Mouse (Mus musculus) adrenal gland, postnatal 10 days (tissue): ENCODE measurements at regions not wholly inside any gene's neighbourhood (a gene's known extent, or its start where the extent isn't known, plus 50 kb on each side); places are given as distances from the start of the nearest gene placed in this dataset.
A peak's percentile ranks its signal among the peaks of the same experiment; 100 is the strongest.

Experiments
- DNase-seq: peaks from one replicate; pipeline ENCODE4 v3.0.0; 2021; ENCODE audit warnings: mixed read lengths

- DNase-seq, result no peak
These were observed 313.0 kb downstream of the Bmper start for GRCm38 (mm10) chr9:23535872-23536271.

GRCm38 (mm10) chr9:23538051-23538450, 315.2 kb downstream of the Bmper start:
- peak; percentile 23 for DNase-seq

- no peak for DNase-seq
These were observed 328.8 kb downstream of the Bmper start for GRCm38 (mm10) chr9:23551692-23552091.

- peak; percentile 23 for DNase-seq
These were observed 330.9 kb downstream of the Bmper start for GRCm38 (mm10) chr9:23553766-23554165.

GRCm38 (mm10) chr9:23557601-23558000, 334.7 kb downstream of the Bmper start:
- no peak for DNase-seq

- DNase-seq, result no peak
These were observed 339.0 kb downstream of the Bmper start for GRCm38 (mm10) chr9:23561924-23562323.

GRCm38 (mm10) chr9:23567081-23567480, 344.2 kb downstream of the Bmper start:
- no peak for DNase-seq

GRCm38 (mm10) chr9:23570150-23570549, 347.3 kb downstream of the Bmper start:
- no peak for DNase-seq

- DNase-seq, result no peak
These were observed 353.4 kb downstream of the Bmper start for GRCm38 (mm10) chr9:23576314-23576713.

- DNase-seq, result peak; percentile 9
These were observed 357.3 kb downstream of the Bmper start for GRCm38 (mm10) chr9:23580155-23580554.

GRCm38 (mm10) chr9:23581039-23581606, 358.2 kb downstream of the Bmper start:
- peak; percentile 85 for DNase-seq

GRCm38 (mm10) chr9:23584561-23584960, 361.7 kb downstream of the Bmper start:
- no peak for DNase-seq

- no peak for DNase-seq
These were observed 366.1 kb downstream of the Bmper start for GRCm38 (mm10) chr9:23589024-23589423.

- DNase-seq, result no peak
These were observed 369.0 kb downstream of the Bmper start for GRCm38 (mm10) chr9:23591906-23592305.

GRCm38 (mm10) chr9:23600623-23601022, 377.7 kb downstream of the Bmper start:
- no peak for DNase-seq
